Mouse (Mus musculus) kidney, postnatal 25 days (tissue): ENCODE data around the gene Lrrfip1.
A peak's percentile ranks its signal among the peaks of the same experiment; 100 is the strongest.

Experiments used
- DNase-seq, 2 experiments: peaks; one replicate each; pipeline ENCODE4 v3.0.0; 2021; ENCODE audit warnings: mixed read lengths in 2 of 2

Gene Lrrfip1

DNA sequence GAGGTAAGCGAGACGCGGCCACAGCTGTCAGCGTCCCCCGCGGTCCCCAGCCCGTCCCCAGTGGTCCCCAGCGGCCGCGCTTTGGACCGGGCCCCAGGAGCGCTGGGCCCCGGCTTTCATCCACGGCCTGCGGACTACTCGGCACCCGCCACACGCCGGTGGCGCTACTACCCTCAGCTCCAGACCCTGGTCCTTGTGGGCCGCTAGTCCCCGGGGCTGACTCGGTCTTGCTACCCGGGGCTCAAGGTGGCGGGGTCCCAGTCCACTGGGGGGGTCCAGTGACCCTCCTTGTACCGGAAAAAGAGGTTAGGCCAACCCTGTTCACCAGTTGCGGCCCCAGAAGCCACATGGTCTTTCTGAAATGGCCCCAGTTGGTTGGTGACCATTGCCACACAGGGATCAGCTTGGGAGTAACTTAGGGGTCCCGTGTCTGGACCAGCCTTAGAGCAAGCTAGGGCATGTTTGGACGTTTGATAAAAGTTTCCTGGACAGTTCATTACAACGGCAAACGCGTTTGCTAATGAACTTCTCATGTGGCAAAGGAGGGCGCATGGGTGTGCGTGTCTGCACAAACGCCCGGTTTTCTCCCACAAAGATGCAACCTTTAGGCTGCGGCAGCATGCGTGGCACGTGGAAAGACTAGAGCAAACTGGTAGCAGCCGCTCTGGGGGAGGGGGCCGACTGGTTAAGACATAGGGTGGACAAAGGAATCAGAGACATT lies 514 bp downstream of the Lrrfip1 start:
- no peak for DNase-seq

DNA sequence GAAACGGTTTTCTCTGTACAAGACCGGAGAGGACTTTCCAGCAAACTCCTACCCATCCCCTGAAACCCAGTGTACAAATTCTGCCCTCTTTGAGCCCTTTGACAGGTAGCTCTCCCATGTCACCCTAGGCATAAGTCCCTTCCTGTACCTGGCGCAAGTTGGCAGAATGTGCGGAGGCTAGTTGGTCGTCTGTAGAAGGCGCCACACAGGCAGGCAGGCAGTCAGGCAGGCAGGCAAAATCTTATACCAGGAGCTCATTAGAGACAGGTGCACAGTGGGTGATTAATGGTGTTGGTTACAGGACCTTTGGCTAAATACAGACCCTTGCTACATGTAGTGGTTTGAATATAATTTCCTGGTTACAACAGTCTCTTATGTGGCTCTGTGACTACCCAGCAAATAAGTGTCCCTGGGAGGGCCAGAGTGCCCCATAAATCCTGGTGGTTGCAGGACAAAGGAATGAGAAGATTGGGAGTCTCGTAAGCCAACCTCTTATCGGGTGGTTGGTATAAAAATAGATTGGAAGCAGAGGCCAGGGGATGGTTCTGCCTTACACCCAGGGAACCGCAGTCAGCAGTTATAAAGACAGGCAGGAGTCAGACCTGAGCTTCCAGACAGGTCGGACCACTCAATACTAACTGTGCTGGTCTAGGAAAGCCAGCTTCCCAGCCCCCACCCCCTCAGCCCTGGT lies 1.5 kb downstream of the Lrrfip1 start:
- no peak for DNase-seq

- DNase-seq, result no peak
Measured at GRCm38 (mm10) chr1:91001101-91001500, 2.6 kb downstream of the Lrrfip1 start.

DNA sequence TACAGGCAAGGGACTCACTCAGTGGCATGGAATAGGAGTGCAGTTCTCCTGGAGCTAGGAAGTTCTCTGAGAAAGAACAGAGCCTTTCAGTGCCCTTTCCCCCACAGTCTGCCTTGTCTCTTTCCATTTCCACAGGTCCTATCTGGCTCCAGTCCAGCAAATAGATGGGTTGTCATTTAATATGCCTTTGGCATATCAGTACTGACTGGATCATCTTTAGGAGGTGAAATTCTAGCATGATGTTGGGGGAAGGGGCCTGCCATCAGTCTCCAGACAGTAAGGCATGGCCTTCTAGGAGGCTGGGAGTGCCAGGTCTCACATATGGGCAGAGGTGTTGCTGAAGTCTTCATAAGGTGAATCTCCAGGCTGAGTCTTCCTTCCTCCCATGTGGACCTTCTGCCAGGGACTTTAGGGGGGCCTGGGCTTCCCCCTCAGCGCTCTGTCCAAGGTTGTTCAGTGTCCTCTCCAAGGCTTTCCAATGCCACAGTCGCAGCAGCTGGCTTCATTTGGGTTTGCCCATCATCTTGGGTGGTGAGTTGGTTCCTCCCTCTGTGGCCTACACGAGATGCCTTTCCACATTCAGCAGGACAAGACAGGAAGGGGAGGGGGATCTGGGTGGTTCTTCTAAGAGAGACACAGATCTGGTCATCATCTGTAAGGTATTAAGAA lies 3.5 kb downstream of the Lrrfip1 start:
- no peak for DNase-seq

- DNase-seq, result peak in 1 of 2 experiments; percentile 23
Measured at GRCm38 (mm10) chr1:91002641-91003040, 4.1 kb downstream of the Lrrfip1 start.

DNA sequence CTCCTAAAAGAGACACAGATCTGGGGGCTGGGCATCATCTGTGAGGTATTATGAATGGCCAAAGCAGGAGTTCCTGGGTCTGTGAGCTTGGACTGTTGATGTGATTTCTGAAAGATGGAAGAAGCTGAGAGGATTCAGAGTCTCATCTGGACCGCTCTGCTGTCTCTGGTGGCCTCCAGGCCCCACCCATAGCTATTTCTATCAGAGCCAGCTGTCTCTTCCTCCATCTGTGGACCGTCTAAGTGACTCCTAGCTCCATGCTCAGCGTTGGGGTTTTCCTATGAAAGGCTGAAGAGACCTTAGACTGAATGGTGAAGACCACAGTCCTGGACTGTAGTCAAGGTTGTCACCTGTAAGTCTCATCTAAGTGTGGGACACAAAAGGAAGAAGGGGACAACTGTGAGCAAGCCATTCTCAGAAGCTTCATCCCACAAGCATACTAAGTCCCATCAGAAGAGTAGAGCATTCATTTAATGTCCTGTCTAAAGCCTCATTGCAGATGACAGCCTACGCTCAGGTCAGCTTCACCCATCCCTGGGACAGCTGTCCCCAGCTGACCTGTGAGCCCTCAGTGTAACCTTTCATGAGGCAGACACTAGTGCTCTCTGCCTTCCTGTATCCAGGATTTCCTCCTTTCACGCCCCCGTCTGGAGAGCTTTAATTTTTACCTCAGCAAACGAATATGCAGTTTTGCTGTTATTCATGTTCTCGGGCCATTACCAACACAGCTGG lies 5.2 kb downstream of the Lrrfip1 start:
- DNase-seq, result peak in 1 of 2 experiments; percentile 40

DNA sequence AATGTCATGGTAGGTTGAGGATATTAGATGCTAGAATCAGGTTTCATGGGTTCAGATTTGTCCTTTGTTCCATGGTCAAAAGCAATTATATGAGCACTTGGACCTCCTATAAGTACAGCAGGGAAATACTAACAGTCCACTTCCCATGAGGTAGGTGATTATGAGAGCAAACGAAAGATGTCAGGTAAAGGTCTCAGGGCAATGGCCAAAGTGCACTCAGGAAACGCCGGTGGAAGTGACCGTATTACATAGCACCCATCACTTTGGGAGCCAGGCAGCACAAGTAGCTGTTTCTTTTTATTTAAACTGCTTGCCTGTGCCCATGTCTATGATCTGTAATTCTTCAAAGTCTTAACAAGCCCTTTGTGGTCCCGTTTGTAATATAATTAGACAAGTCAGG lies 7.5 kb downstream of the Lrrfip1 start:
- no peak for DNase-seq

DNA sequence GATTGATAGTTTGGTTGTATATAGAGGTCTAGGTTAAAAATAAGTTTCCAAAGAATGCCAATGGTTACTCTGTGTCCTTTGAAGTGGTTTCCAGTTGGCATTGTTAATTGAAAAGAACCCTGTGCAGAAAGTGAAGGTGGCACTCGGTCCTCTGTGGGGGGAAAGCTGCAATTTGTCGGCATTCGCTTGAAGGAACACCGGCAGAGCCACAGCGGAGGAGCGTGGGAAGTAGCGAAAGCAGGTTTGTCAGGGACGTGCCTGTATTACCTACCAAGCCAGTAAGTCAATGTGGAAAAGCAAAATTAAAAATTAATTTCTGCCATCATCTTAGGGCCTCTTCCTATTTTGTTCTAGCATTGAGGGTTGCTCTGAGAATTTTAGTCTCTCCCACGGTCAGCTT lies 8.2 kb downstream of the Lrrfip1 start:
- no peak for DNase-seq

GRCm38 (mm10) chr1:91008147-91008682 lies 9.7 kb downstream of the Lrrfip1 start:
- DNase-seq, result no peak

GRCm38 (mm10) chr1:91008746-91009145 lies 10.2 kb downstream of the Lrrfip1 start:
- no peak for DNase-seq

- DNase-seq, result no peak
Measured at GRCm38 (mm10) chr1:91009266-91009665, 10.7 kb downstream of the Lrrfip1 start.

GRCm38 (mm10) chr1:91010216-91010615 lies 11.7 kb downstream of the Lrrfip1 start:
- no peak for DNase-seq

DNA sequence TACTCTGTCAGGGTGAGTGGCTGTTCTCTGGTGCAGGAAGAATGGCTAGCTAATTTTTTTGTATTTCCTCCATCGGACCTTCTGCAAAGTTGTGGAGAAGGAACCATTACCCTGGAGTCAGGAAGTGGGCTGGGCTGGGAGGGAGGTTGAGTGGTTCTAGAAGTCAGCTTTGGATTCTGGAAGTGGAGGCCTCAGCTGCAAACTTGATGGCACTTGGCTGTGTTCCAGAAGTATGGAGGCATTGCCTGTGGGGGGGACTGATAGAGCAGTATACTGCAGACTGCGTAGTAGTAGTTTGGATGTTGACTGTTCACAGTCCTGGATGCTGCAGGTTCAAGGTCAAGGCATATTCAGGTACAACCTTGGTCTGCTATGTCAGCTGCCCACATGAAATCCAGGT lies 12.2 kb downstream of the Lrrfip1 start:
- no peak for DNase-seq

DNA sequence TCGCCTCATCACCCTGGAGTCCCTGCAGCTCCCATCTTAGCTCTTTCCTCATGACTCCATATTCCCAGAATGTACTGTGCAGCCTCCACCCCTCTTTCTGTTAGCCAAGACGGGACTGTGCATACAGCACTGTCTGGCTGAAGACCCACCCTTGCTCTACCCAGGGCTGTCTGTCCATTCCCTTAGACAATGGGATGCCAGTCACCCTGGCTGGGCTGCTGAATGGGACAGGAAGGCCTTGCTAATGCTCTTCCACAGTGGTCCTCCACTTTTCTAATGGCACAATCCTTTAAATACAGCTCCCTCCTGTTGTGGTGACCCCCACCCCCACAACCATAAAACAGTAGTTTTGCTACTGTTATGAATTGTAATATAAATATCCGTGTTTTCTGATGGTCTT lies 12.8 kb downstream of the Lrrfip1 start:
- no peak for DNase-seq

- DNase-seq, result peak; percentile 37 to 71
Measured at GRCm38 (mm10) chr1:91013803-91014202, 15.3 kb downstream of the Lrrfip1 start.

DNA sequence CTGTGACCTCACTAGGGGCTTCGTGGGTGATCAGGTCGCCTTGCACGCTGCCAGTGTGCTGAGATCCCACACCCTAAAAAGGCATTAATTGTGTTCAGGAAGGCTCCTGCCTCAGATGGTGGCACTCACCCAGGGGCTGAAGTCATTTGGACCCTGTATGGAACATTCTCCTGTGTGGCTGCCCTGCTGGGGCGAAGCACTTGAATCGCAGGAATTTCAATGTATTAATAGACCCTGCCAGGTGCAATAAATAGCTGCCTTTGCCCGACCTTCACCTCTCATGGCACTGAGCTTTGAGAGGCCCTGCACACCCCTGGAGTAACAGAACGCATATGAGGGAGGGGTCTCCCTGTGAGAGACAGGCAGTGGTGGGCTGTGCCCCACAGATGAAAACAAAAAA lies 17.0 kb downstream of the Lrrfip1 start:
- DNase-seq, result peak in 1 of 2 experiments; percentile 63

DNA sequence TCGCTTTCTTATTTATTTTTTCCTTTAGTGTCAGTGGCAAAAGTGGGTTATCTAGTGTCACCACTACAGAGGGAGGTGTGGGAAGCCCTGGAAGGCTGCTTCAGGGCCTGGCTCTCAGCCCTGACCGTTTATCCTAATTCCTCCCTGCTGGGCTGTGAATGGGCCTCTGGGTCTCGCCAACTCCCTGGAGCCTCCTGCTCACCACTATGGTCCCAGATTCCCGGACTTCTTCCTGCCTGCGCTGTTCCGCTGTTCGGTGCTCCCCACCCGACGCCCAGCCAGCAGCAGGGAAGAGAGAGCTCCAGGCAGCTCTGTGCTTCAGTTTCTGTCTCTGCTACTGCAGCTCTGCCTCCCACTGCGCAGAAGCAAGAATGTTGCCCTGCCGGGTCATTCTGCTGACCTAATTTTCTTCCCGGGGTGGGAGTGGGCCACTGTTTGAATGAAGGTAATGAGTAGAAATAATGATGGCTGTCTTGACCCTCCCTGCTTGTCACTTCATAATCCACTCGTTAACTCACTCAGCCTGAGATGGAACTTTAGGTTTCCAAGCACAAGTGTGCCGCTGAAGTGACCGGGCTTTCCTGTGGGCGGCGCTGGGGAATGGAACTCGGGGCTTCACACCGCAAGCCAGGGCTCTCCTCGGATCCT lies 18.7 kb downstream of the Lrrfip1 start:
- DNase-seq, result peak; percentile 47 to 73

GRCm38 (mm10) chr1:91019346-91019745 lies 20.8 kb downstream of the Lrrfip1 start:
- no peak for DNase-seq

- no peak for DNase-seq
Measured at GRCm38 (mm10) chr1:91021304-91021703, 22.8 kb downstream of the Lrrfip1 start.

DNA sequence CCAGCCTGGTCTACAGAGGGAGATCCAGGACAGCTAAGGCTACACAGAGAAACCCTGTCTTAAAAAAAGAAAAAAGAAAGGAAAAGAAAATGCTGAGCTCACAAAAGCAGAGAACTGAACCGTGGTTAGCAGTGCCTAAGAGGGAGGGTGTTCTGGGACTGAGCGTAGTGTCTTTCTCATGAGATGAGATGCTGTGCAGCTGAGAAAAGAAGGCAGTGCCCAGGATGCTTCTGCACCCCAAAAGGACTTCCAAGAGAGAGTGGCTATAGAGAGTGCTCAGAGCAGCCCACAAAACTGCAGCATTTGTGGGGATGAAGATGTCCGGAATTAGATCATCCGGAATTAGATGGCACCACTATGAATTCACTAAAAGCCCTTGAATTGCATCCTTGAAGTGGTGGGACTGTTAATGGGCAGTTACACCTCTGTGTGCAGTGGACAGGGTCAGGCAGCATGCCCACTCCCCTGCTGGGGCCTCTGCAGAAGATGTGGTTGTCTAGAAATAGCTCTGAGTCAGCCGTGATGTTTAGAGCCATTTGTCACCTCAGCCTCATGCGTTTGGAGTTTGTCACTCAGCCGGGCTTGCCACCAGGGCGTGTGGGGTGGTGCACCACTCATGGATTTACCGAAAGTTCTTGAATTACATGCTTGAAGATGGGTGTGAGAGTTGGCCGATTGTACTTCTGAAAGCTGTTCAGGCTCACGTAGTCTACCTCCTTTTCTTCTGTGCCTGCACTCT lies 23.8 kb downstream of the Lrrfip1 start:
- peak in 1 of 2 experiments; percentile 21 for DNase-seq

GRCm38 (mm10) chr1:91023230-91023629 lies 24.7 kb downstream of the Lrrfip1 start:
- no peak for DNase-seq

DNA sequence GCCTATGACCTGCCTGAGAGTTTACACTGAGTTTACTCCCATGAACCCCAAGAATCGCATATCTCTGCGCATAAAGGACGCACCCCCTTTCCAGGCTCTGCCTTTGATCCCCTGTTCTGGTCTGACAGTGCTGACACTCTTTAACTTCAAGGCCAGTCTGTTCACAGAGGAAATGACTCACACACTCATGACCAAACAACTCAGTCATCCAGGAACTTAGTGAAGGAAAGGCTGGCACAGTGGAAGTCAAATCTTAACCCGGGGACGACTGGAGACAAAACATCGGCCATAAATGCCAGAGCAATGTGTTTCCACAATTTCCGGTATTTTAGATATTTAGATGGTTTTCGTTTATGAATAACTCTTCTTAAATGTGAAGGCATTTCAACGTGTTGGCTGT lies 25.4 kb downstream of the Lrrfip1 start:
- no peak for DNase-seq
